Mouse (Mus musculus) intestine, embryonic 14.5 days (tissue): ENCODE data around the gene Ptprm. TPM values are rescaled to one million over a fixed set of nuclear protein-coding genes. Genes with fewer than 3 reads are reported as not detected.
A peak's percentile ranks its signal among the peaks of the same experiment; 100 is the strongest.

Source experiments
- ATAC-seq: fragments of 200-750 bp; cut with Nextera tagmentation; replicated peaks from 2 replicates; pipeline ENCODE4 v1.8.0; 2017; ENCODE audit warnings: low read depth, moderate number of reproducible peaks, moderate TSS enrichment, moderate library complexity; ENCODE audit not compliant: low FRiP score, low TSS enrichment
- DNase-seq: peaks from one replicate; pipeline ENCODE4 v3.0.0-alpha.2; 2018; ENCODE audit warnings: low spot score
- H3K27ac ChIP-seq: fragments of 300-500 bp; sonication (generic); 2 replicates; pipeline ENCODE4 v1.5.1; 2014; ENCODE audit warnings: low read depth, mild to moderate bottlenecking, control low read depth
- H3K27me3 ChIP-seq: fragments of 300-500 bp; sonication (generic); replicated peaks from 2 replicates; pipeline ENCODE4 v1.6.1; 2014; ENCODE audit warnings: low read length, control low read depth; ENCODE audit not compliant: control insufficient read depth, insufficient read depth
- H3K36me3 ChIP-seq: fragments of 300-500 bp; sonication (generic); 2 replicates; pipeline ENCODE4 v1.6.1; 2014; ENCODE audit warnings: low read length, control low read depth; ENCODE audit not compliant: control insufficient read depth, insufficient read depth
- H3K4me1 ChIP-seq: fragments of 300-500 bp; sonication (generic); replicated peaks from 2 replicates; pipeline ENCODE4 v1.6.1; 2014; ENCODE audit warnings: low read length, control low read depth, mixed read lengths; ENCODE audit not compliant: control insufficient read depth, insufficient read depth
- H3K4me2 ChIP-seq: fragments of 300-500 bp; sonication (generic); 2 replicates; pipeline ENCODE4 v1.6.1; 2014; ENCODE audit warnings: low read length
- H3K4me3 ChIP-seq: fragments of 300-500 bp; sonication (generic); 2 replicates; pipeline ENCODE4 v1.5.1; 2014; ENCODE audit warnings: low read depth, low read length, control low read depth, mixed read lengths
- H3K9ac ChIP-seq: fragments of 300-500 bp; sonication (generic); 2 replicates; pipeline ENCODE4 v1.6.1; 2014; ENCODE audit warnings: mild to moderate bottlenecking, low read length
- H3K9me3 ChIP-seq: fragments of 300-500 bp; sonication (generic); 2 replicates; pipeline ENCODE4 v1.6.1; 2016; ENCODE audit warnings: low read length, control low read depth; ENCODE audit not compliant: control insufficient read depth
- WGBS: fragments of 180-500 bp; shearing (Covaris S2); extraction: QIAGEN DNeasy Blood & Tissue Kit; methylation state at CpG from one replicate; pipeline ENCODE4 v1.1.7; 2014; 5-methylcytosine and 5-hydroxymethylcytosine counted together
- polyA plus RNA-seq: library from polyadenylated mRNA; unstranded; fragments of >200 nt; fragmentation: Nextera tagmentation; extraction: Ambion mirVana; gene quantifications from 2 replicates; pipeline ENCODE4 v1.2.1, GENCODE M21; 2014

The Ptprm gene
- polyA plus RNA-seq, 1 experiment from 2014 or later: 15.9 TPM

GRCm38 (mm10) chr17:66729979-66730378 is 624.3 kb downstream of the Ptprm start:
- ATAC-seq (no peak), DNase-seq (no peak)
- H3K9me3 ChIP-seq: no peaks in the 10 kb centered on the region
- no peaks in the 10 kb centered on the region for H3K36me3 ChIP-seq
- no peaks in the 10 kb centered on the region for H3K4me1 ChIP-seq
- H3K4me3 ChIP-seq: no peak overlapping the region
- no peak overlapping the region for H3K27ac ChIP-seq
- no peaks in the 10 kb centered on the region for H3K27me3 ChIP-seq
- 71% methylated on average over 6 of the region's 6 CpGs for WGBS
- no peak overlapping the region for H3K4me2 ChIP-seq
- H3K9ac ChIP-seq: no peak overlapping the region

GRCm38 (mm10) chr17:66720992-66721351 is 633.3 kb downstream of the Ptprm start:
- ATAC-seq (no peak), DNase-seq (no peak)
- 53% methylated on average over 9 of the region's 9 CpGs for WGBS
- Histone ChIP-seq H3K9ac (no peak overlapping the region), H3K9me3 (0 out of 2 replicates have a peak, but pooled peaks cover 2% of the 10 kb centered on the region), H3K27me3 (no peaks in the 10 kb centered on the region), H3K4me2 (no peak overlapping the region), H3K27ac (no peak overlapping the region), H3K4me1 (no peaks in the 10 kb centered on the region), H3K4me3 (no peak overlapping the region), H3K36me3 (no peaks in the 10 kb centered on the region)

- Histone ChIP-seq H3K4me3 (no peak overlapping the region), H3K27ac (no peak overlapping the region), H3K9me3 (0 out of 2 replicates have a peak, but pooled peaks cover 2% of the 10 kb centered on the region), H3K4me1 (no peaks in the 10 kb centered on the region), H3K36me3 (no peaks in the 10 kb centered on the region), H3K27me3 (no peaks in the 10 kb centered on the region), H3K4me2 (no peak overlapping the region), H3K9ac (no peak overlapping the region)
- WGBS: 49% methylated on average over 11 of the region's 11 CpGs
- no peak for DNase-seq
- no peak for ATAC-seq
Observed at GRCm38 (mm10) chr17:66720200-66720991, 633.9 kb downstream of the Ptprm start.

GRCm38 (mm10) chr17:66712456-66713205 is 641.6 kb downstream of the Ptprm start:
- Histone ChIP-seq H3K4me3 (no peak overlapping the region), H3K9me3 (no peaks in the 10 kb centered on the region), H3K27me3 (no peaks in the 10 kb centered on the region), H3K36me3 (no peaks in the 10 kb centered on the region), H3K9ac (no peak overlapping the region), H3K27ac (no peak overlapping the region), H3K4me2 (no peak overlapping the region), H3K4me1 (peaks cover 15% of the 10 kb centered on the region)
- ATAC-seq (no peak), DNase-seq (no peak)
- WGBS: 89% methylated on average over 9 of the region's 9 CpGs

GRCm38 (mm10) chr17:66711221-66712016 is 642.8 kb downstream of the Ptprm start:
- no peak for DNase-seq
- H3K27me3 ChIP-seq: no peaks in the 10 kb centered on the region
- peaks cover 15% of the 10 kb centered on the region for H3K4me1 ChIP-seq
- 32% methylated on average over 6 of the region's 6 CpGs for WGBS
- peak; percentile 74 for ATAC-seq
- no peaks in the 10 kb centered on the region for H3K9me3 ChIP-seq
- no peak overlapping the region for H3K4me2 ChIP-seq
- H3K27ac ChIP-seq: peak overlapping the region; percentile 60
- H3K9ac ChIP-seq: no peak overlapping the region
- no peaks in the 10 kb centered on the region for H3K36me3 ChIP-seq
- no peak overlapping the region for H3K4me3 ChIP-seq

GRCm38 (mm10) chr17:66710568-66710967 is 643.7 kb downstream of the Ptprm start:
- Histone ChIP-seq H3K27ac (no peak overlapping the region; the same call in 1 of the 2 replicates), H3K9ac (no peak overlapping the region), H3K4me3 (no peak overlapping the region), H3K4me1 (peaks cover 15% of the 10 kb centered on the region), H3K27me3 (no peaks in the 10 kb centered on the region), H3K9me3 (no peaks in the 10 kb centered on the region), H3K4me2 (no peak overlapping the region), H3K36me3 (no peaks in the 10 kb centered on the region)
- WGBS: 45% methylated on average over 4 of the region's 4 CpGs
- DNase-seq (no peak), ATAC-seq (no peak)

GRCm38 (mm10) chr17:66708748-66709147 is 645.5 kb downstream of the Ptprm start:
- WGBS: 83% methylated on average over 4 of the region's 4 CpGs
- ATAC-seq: no peak
- H3K4me3 ChIP-seq: no peak overlapping the region
- H3K9me3 ChIP-seq: no peaks in the 10 kb centered on the region
- peaks cover 15% of the 10 kb centered on the region for H3K4me1 ChIP-seq
- H3K4me2 ChIP-seq: no peak overlapping the region
- no peak overlapping the region for H3K27ac ChIP-seq
- DNase-seq: no peak
- H3K27me3 ChIP-seq: no peaks in the 10 kb centered on the region
- no peak overlapping the region for H3K9ac ChIP-seq
- H3K36me3 ChIP-seq: no peaks in the 10 kb centered on the region

GRCm38 (mm10) chr17:66707684-66708083 is 646.6 kb downstream of the Ptprm start:
- WGBS: 42% methylated on average over 8 of the region's 8 CpGs
- H3K4me1 ChIP-seq: peaks cover 15% of the 10 kb centered on the region

More at GRCm38 (mm10) chr17:66707684-66708083, 646.6 kb downstream of the Ptprm start:
- Histone ChIP-seq H3K4me2 (no peak overlapping the region), H3K36me3 (no peaks in the 10 kb centered on the region), H3K27me3 (no peaks in the 10 kb centered on the region), H3K27ac (no peak overlapping the region), H3K9me3 (no peaks in the 10 kb centered on the region), H3K9ac (no peak overlapping the region), H3K4me3 (no peak overlapping the region)
- DNase-seq (peak; percentile 60), ATAC-seq (peak; percentile 54)
